Mouse (Mus musculus) ES-E14 (cell line): ENCODE data around the gene Metap1.

Source experiments
- HCFC1 ChIP-seq: IDR thresholded peaks from 2 replicates; pipeline ENCODE4 v1.6.1; 2012; ENCODE audit warnings: low read length, inconsistent platforms, borderline replicate concordance; ENCODE audit not compliant: insufficient read depth
- ZC3H11A ChIP-seq: IDR thresholded peaks from 2 replicates; pipeline ENCODE4 v1.6.1; 2012; ENCODE audit warnings: low read depth, mild to moderate bottlenecking, inconsistent platforms, low read length, borderline replicate concordance
- ZNF384 ChIP-seq: IDR thresholded peaks from 2 replicates; pipeline ENCODE4 v1.6.1; 2012; ENCODE audit warnings: low read depth, low read length, inconsistent platforms

- TF ChIP-seq ZC3H11A (no peak), HCFC1 (no peak), ZNF384 (no peak)
These were observed 41.5 kb upstream of the Metap1 start for GRCm38 (mm10) chr3:138530578-138531478.
